Mouse (Mus musculus) cerebellum, adult 11-12 months (tissue): ENCODE data around the gene Ldb1.

Source experiments
- DNase-seq: peaks from one replicate; pipeline ENCODE4 v3.0.0; 2022

Ldb1 gene

DNA sequence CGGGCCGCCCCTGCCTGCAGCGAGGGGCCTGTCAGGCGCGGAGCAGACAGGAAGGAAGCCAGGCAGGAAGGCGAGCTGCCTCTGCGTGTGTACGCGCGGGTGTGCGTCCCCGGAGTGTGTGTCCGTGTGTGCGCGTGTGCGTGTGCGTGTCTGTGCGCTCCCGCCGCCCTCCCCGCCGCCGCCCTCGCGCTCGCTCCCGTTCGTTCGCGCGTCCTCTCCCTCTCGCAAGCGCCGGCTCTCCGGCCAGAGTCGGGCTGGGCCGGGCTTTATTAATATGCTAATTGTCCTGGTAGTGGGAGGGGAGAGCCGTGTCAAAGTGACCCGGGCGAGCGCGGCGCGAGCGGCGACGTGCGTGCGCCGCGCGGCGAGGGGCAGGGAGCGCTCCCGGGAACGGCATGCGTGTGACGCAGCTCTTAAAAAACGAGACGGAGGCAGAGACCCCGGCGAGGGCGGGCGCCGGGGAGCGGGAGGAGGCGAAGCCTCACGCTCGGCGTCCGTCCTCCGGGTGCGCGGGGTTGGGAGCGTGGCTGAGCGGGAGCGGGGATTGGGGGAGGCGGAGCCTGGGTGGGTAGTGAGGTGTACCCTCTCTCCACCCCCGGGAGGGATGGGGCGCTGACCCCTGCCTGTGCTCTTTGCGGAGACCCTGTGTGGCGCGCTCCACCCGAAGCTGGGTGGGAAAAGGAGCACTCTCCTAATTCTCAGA, at the start of gene Ldb1:
Ldb1 (minus strand) TSS at position 222 of the 703 bp plus-strand sequence.
- peak; percentile 94 for DNase-seq

DNA sequence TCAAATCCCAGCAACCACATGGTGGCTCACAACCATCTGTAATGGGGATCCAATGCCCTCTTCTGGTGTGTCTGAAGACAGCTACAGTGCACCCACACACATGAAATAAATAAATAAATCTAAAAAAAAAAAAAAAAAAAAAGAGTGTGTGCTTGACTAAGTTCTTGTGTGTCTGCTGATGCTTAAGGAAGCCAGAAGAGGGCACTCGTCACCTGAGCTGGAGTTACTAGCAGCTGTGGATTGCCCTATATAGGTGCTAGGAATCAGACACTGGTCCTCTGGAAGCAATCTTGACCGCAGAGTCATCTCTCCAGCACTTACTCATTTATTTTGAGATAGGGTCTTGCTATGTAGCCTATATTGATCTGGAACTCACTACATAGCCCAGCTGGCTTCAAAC, 49.1 kb upstream of the Ldb1 start:
- DNase-seq: no peak

DNA sequence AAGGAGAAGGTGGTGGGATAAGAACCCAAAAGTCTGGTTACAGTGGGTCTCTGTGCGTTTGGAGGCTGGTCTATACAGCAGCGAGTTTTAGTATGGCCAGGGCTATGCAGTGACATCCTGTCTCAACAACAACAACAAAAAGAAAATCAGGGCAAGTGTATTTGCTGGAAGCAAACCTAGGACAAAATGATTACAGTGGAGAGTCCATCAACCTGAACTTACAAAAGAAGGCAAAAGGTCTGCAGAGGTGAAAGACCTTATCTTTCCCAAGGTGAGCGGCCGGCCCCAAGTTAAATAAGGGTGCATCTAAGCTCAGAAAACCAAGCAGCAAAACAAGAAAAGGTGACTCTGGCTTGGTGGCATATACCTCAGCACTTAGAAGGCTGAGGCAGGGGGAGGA, 46.6 kb upstream of the Ldb1 start:
- no peak for DNase-seq

DNA sequence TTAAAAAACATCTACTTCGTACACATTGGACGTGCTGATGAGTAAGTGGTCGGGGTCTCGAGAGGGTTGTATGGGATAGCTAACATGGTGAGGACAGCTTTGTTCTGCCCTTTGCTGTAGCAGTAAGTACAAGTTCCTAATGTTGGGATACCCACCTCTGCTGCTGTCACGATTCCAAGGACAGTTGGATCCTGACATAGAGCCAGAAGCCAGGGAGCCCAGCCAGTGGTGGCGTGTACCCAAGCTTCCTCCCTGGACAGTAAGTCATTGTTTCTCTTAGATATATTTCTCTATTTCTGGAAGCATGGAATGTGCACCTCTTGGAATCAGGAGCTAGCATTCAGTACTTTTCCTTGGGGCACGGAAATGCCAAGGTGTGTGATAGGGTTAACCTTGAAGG, 42.9 kb upstream of the Ldb1 start:
- no peak for DNase-seq

DNA sequence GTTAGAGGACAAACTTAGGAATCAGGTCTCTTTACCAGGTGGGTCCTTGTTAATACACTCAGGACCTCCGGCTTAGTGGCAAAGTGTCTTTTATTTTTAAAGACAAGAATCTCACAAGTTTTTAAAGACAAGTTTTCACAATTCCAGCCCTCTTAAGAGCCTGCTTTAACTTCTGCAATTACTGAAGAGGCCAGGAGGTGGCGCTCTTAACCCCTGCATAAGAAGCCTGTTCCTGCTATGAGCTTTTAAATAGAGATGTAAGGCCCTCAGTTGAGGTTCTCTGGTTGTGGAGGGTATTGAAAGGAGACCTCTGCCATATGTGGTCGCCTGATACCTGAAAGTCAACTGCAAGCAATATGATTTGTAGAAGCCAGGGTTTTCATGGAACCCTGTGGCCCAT, 41.3 kb upstream of the Ldb1 start:
- no peak for DNase-seq

DNA sequence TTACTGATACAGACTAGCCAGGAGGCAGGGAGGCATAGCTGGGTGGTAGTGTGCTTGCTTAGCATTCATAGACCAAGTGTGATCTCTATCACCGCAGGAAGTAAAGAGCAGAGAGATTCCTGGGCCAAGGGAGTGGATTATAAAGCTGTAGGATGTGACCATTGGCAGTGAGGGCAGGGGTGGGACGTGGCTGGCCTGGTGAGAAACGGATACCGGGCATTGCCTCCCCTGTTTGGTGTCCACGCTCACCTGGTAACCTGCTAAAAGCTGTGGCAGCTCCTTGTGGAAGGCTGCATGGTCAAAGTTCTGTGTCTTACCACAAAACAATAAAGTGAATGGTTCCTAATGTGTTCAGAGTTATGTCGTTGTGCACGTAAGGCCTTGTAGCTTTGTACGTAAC, 40.2 kb upstream of the Ldb1 start:
- no peak for DNase-seq

DNA sequence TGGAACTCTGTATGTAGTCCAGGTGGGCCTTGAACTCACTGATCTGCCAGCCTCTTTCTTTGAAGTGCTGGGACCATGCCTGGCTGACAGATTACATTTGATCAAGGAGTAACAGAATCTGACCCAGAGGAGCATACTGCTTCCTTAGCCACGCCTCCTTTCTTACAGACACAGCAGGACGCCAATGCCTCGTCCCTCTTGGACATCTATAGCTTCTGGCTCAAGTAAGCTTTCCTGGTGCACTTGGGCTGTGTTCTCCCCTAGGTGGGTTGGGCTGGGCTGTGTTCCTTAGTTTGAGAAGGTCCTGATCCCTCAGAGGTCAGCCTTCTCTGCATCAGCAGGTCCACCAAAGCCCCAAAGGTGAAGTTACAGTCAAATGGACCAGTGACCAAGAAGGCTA, 33.5 kb upstream of the Ldb1 start:
- DNase-seq: no peak

DNA sequence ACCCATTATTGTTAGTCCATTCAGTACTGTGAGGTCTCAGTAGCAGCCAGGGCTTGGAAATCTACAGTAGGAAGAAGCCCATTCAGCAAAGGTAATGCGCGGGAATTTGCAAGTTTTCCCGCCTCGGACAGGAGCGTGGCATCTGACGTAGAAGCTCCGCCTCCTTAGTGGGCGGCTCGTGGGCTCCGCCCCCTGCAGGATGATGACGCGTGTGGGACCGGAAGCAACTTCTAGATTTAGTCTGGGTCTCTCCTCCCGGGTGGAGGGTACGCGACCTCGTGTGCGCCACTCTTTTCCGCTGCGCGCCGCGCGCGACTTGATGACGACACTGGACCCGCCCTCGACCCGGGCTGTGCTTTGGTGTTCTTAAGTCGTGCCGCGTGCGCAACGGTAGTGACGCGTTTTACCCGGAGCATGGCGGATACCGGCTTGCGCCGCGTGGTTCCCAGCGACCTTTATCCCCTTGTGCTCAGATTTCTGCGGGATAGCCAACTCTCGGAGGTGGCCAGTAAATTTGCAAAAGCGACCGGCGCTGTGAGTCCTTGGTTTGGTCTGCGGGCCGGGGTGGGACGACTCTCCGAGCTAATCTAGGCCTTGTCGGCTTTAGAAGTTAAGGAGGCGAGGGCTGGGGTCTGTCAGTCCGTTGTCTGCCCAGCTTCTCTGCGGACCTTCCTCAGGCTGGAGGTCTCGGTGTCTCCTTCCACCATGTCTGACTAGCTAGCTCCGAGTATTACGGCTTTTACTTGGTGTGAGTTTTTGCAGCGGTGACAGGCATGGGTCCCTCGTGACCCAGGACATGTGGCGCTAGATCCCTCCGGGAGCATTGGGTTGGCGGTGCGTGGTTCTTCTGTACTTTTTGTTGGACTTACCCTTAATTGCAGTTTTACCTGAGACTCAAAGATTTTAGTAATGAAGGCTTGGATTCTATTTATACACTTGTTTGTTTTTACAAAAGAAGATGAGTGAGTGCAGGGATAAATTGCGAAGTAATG, 30.9 kb upstream of the Ldb1 start, which contains the start of gene Nolc1:
Nolc1 (plus strand) TSS at position 248 of the 992 bp plus-strand sequence.
- DNase-seq: peak; percentile 99

DNA sequence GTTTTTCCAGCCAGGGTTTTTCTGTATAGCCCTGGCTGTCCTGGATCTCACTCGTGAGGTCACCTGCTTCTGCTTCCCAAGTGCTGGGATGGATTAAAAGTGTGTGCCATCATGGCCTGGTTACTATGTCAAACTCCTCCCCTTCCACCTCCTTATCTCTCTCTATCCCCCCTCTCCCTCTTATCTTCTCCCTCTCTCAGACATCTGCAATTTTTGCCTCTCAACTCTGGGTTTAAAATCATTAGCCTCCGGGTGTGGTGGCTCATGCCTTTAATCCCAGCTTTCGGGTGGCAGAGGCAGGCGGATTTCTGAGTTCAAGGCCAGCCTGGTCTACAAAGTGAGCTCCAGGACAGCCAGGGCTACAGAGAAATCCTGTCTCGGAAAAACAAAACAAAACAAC, 29.3 kb upstream of the Ldb1 start:
- no peak for DNase-seq

DNA sequence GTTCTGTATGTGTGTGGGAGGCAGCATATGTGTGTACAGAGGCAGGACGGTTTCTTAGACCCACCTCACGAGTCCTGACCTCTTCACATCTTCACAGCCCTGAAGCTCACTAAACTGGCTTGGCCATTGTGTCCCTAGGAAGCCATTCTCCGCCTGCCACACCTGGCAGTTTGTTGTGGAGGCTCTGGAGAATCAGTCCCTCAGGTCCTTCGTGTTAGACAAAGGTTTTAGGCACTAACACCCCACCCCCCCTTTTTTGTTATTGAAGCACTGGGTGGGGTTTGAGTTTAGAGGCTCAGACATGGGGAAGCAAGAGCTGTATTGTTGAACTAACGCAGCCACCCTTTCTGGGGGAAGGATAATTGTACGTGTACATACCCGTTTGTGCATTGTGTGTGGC, 28.3 kb upstream of the Ldb1 start:
- no peak for DNase-seq

DNA sequence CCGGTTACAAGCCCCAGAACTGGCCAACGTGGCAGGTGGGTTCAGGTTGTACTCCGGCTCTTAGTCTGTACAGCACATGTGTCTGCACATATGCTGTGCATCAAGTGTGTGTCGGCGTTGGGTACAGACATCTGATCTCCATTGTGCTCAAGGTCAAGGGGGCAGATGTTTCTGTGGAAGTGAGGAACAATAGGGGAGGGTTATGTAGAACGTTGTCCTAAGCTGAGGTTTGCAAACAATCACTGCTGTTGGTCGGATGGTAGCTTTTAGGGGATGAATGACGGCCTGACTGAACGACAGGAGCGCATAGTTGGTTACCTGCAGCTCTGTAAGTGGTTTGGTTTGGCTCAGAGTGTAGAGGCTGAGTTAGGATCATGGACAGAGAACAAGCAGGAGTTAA, 23.0 kb upstream of the Ldb1 start:
- no peak for DNase-seq

DNA sequence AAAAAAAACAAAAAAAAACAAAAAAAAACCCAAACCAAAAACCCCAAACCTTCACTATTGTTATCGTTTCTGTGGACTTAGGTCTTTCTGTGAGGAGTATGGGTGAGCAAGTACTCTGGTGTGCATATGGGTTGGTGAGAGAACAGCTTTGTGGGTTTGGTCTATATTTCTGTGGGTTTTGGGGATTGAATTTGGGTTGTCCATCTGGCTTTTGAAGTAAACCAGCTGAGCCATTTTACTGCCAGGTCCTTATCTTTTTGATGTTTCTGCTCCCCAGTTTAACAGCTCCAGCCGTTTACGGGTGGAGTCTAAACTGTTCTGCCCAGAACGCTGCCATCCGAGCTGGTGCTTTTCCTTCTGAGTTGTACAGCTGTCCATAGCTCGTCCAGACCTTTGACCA, 15.8 kb upstream of the Ldb1 start:
- DNase-seq: no peak

DNA sequence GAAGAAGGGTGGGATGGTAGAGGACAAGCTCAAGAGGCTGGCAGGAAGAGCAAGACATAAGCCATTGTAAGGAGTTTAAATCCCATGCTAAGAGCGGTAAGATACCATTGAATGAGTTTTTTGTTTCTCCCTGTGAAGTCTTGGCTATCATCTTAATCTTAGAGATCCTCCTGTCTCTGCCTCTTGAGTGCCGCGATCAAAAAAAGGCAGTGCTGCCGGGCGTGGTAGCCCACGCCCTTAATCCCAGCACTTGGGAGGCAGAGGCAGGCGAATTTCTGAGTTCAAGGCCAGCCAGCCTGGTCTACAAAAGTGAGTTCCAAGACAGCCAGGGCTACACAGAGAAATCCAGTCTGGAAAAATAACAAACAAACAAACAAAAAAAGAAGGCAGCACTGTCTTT, 13.5 kb upstream of the Ldb1 start:
- no peak for DNase-seq

DNA sequence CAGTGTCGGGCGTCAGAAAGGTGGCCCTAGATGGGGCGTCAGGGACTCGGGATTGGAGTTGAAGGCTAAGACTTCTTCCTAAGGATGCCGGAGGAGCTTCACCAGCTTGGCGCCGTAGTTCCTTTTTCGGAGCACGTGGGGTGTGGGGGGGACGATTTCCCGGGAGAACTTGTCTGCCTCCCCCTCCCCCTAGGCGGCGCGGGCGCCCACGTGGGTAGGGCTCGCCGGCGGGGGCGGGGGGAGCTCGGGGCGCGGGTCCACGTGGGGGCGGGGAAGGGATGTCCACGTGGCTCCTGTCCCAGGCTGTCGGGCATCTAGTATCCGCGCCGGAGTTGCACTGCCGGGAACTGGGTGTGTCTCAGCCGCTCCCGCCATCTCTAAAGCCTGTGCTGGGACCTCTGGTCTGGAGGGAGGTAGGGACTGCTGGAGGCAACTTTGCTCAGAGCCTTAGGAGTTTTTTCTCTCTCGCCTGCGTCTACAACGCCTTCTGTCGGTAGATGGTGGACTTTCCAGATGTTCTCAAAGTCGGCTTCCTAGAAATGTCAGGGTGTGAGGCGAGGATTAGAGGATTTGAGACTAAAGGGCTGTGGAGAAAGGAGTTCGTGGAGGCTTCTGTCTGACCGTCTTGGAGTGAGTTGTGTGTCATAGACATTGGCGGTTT, 12.1 kb upstream of the Ldb1 start:
- peak; percentile 81 for DNase-seq

DNA sequence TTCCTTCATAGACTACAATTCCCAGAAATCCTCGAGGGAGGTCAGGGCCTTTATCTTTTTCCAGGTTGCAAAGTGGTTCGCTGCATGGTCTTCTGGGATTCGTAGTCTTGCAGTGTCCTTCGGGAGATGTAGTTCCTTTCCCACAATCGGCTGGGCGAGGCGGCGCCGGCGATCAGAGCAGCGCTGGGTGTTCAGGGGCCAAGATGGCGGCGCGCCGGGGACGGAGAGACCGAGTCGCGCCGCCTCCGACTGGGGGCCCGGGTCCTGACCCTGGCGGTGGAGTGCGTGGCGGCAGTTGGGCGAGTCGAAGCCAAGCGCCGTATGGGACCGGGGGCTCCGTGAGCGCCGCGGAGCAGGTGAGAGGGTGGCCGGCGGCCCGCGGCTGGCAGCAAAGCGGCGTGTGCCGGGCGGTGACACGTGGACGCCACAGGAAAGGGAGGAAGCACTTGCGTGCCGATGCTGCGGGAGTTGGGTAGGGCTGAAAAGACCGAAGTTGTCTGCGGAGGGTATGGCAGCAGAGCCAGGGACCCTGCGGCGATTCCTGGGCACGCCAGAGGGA, 11.5 kb upstream of the Ldb1 start:
- DNase-seq: peak; percentile 93

DNA sequence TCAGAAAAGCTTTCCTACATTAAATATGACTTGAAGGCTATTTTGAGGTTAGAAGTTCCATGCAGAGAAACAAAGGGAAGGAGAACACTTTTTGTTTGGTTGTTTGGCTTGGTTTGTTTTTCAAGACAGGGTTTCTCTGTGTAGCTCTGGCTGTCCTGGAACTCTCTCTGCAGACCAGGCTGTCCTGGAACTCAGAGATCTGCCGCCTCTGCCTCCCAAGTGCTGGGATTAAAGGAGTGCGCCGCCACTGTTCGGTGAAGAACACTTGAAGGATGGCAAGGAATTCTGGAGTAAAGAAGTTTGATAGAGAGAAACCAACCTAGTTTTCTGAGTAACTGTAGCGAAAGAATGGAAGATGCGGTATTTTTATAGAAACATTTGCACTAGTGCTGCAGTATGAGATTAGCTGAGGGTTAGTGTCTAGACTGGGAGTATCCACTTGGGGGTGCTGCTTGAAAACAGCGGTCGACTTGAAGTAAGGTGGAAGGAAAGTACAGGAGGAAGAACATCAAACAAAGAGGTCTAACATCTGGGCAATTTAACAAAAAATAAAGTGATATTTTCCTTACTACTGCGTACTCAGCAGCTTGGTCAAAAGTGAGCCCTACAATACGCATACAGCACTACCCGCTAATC, 10.9 kb upstream of the Ldb1 start:
- DNase-seq: no peak

DNA sequence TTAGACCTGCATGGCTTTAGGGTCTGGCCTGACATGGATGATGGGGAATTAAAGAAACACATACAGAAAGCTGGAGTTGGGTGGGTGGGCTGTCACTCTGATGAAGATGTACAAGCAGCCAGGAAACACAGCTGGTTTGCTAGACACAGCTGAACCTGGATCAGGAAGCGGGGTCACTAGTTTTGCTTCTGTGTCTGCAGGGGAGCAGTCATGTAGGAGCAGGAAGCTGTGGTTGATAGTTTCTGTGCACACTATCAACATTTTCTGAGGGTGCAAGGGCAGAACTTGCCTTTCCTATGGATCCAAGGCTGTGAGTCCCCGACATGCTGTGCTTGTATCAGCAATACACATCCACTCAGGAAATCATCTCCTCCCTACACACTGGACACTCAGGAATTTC, 5.4 kb upstream of the Ldb1 start:
- no peak for DNase-seq

DNA sequence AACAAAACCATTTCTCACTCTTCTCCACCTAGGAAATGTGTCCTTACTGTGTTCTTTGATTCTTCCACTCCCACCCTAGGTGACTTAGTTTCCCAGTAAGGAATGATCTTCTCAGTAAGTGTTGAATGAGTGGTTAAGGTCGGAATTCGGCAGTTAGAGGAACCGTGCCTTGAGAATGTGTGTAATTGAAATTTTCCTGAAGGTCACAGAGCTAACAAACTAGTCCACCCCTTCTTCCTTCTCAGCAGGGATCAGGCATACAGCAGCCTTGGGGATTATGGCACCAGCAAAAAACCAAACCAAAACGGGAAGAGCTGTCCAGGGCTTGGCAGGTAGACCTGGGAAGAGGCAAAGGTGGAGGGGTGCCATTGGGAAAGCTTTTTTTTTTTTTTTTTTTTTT, 4.1 kb upstream of the Ldb1 start:
- DNase-seq: no peak

DNA sequence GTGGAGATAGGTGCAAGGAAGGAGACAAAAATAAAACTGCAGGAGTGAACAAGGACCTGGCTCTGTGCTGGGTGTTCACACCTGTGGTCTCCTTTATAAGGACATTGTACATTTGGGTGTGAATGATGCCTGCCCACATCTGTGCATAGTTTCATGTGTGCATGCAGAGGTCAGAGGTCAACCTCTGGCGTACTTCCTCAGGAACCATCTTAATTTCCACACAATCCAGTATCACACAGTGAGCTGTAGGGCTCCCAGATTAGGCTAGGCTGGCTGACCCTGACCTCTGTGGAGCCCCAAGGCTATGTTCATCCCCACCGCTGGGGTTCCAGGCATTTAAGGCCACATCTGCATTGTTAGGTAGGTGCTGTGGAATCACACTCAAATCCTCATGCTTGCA, 2.4 kb upstream of the Ldb1 start:
- no peak for DNase-seq

DNA sequence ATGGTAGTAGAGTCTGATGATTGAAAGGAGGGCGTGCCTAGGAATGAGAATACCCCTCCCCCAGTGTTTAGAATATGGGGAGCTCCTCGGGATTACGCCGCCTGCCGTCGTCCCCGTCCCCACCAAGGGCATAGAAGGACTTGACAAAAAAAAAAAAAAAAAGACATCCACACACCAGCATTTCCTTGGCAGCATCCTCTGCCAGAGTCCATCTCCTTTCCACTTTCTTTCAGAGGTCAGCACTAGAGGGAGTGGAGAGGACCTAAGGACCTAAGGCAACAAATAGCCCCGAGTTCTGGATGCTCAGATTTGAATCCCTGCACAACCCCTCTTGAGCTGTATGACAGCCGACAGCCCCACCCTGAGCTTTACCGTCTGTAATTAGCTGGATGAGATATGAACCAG, 1.6 kb upstream of the Ldb1 start:
- no peak for DNase-seq

DNA sequence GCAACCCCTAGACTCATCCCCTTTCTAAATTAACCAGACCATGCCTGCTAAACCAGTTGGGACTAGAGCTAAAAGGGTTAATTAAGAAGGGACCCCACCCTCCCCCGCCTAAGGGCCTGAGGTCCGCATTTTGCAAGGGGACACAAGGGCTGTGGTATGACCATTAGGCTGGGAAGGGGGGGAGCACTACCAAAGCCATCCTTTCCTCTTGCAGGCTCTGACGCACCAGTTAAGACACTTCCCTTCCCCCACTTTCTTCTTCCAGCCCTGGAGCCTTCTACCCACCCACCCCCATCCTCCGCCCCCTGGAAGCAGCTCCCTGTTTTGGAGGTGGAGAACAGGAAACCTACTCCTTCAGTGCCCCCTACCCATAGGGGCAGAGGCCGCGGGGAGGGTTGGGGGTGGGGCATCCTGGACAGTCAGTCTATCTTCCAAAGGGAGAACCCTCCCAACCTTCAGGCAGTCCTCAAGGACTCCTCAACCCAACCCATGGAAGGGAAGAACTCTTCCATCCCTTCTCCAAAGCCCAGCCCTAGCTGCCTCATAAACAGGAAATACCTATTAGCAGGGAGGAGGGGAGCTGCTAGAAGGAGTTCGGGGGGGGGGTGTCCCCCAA, 790 bp upstream of the Ldb1 start:
- no peak for DNase-seq

DNA sequence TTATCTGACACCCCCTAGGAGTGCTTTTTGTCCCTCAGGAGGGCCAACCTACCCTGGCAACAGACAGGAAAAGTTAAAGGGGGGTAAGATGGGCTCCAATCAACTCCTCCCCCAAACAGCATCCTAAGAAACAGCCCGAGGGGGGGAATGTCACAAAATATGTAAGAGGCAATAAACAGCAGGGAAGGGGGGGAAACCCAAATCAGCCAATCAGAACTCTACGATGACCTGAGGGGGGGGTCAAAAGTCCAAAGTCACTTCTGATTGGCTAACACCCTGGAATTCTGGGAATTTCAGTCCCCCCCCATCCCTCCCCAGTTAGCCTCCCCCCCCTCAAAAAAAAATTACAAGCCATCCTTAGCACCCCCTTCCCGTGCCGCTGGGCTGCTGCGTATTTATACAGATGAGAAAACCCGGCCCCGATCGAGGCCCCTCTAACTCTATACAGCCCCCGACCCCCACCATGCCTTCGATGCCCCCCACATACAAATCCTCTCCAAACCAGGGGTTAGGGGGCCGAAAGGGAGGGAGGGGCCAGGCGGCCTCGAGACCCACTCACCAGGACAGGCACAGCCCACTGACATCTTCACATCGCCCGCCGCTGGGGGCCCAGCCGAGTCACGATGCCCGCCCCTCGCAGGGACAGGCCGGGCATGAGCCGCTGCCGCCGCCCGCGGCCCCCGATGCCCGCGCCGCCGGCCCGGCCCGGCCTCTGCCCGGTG, 582 bp downstream of the Ldb1 start, which contains the start of gene Pprc1:
Pprc1 (plus strand) TSS at position 616 of the 722 bp plus-strand sequence.
- DNase-seq: peak; percentile 72
